Mouse (Mus musculus) heart, adult 9 months (tissue): ENCODE data around the gene Rnase2b.
A peak's percentile ranks its signal among the peaks of the same experiment; 100 is the strongest.
"Not testable (repeated sequence)": the region's sequence is repeated elsewhere in the genome, so short reads cannot be mapped to it uniquely, and the experiment has no call there.

ENCODE experiments used
- DNase-seq, 2 experiments: peaks; one replicate each; pipeline ENCODE4 v3.0.0; 2022; ENCODE audit warnings: low spot score in 2 of 2

Gene Rnase2b

GRCm38 (mm10) chr14:51152249-51152870 lies 9.7 kb upstream of the Rnase2b start:
- no peak for DNase-seq

GRCm38 (mm10) chr14:51156056-51156735 lies 5.9 kb upstream of the Rnase2b start:
- DNase-seq, result no peak

GRCm38 (mm10) chr14:51156736-51157068 lies 5.4 kb upstream of the Rnase2b start:
- no peak for DNase-seq

- DNase-seq, result no peak
These were observed 5.0 kb upstream of the Rnase2b start for GRCm38 (mm10) chr14:51157072-51157471.

GRCm38 (mm10) chr14:51163323-51163722 lies 1.3 kb downstream of the Rnase2b start:
- not testable (repeated sequence) for DNase-seq

- no peak for DNase-seq
These were observed 3.4 kb downstream of the Rnase2b start for GRCm38 (mm10) chr14:51165435-51165834.

- DNase-seq, result no peak
These were observed 4.0 kb downstream of the Rnase2b start for GRCm38 (mm10) chr14:51166068-51166467.

- DNase-seq, result peak in 1 of 2 experiments; percentile 15
These were observed 10.2 kb downstream of the Rnase2b start for GRCm38 (mm10) chr14:51172095-51172865.

- not testable (repeated sequence) for DNase-seq
These were observed 10.9 kb downstream of the Rnase2b start for GRCm38 (mm10) chr14:51172947-51173346.

- no peak for DNase-seq
These were observed 11.8 kb downstream of the Rnase2b start for GRCm38 (mm10) chr14:51173843-51174242.

- DNase-seq, result not testable (repeated sequence)
These were observed 19.0 kb downstream of the Rnase2b start for GRCm38 (mm10) chr14:51181051-51181450.

- DNase-seq, result peak; percentile 65 to 80
These were observed 33.6 kb downstream of the Rnase2b start for GRCm38 (mm10) chr14:51195681-51196080.

GRCm38 (mm10) chr14:51199098-51200023 lies 37.3 kb downstream of the Rnase2b start, which contains the start of gene Ang2:
Ang2 (minus strand) TSS chr14:51199148.
- DNase-seq, result no peak

GRCm38 (mm10) chr14:51200054-51200453 lies 38.0 kb downstream of the Rnase2b start:
- peak; percentile 10 to 33 for DNase-seq

GRCm38 (mm10) chr14:51200466-51200865 lies 38.4 kb downstream of the Rnase2b start:
- no peak for DNase-seq

GRCm38 (mm10) chr14:51203115-51203514 lies 41.1 kb downstream of the Rnase2b start, which contains the start of gene Ear14:
Ear14 (plus strand) TSS chr14:51203391.
- DNase-seq, result no peak
